Mouse (Mus musculus) limb, embryonic 11.5 days (tissue): ENCODE results near the gene Rae1. TPM values are rescaled to one million over a fixed set of nuclear protein-coding genes. Genes with fewer than 3 reads are reported as not detected.

Experiments used
- ATAC-seq: fragments of 200-750 bp; cut with Nextera tagmentation; 2 replicates; pipeline ENCODE4 v1.8.0; 2017; ENCODE audit warnings: low read depth; ENCODE audit not compliant: insufficient number of reproducible peaks, low FRiP score, low TSS enrichment
- DNase-seq: peaks from one replicate; pipeline ENCODE4 v3.0.0-alpha.2; 2015; ENCODE audit warnings: low spot score
- H3K27ac ChIP-seq: fragments of 300-500 bp; sonication (generic); replicated peaks from 2 replicates; pipeline ENCODE4 v1.5.1; 2014; ENCODE audit warnings: low read depth, mild to moderate bottlenecking, low read length
- H3K27me3 ChIP-seq: fragments of 300-500 bp; sonication (generic); 2 replicates; pipeline ENCODE4 v1.6.1; 2014; ENCODE audit warnings: mild to moderate bottlenecking, low read length, mixed read lengths; ENCODE audit not compliant: control insufficient read depth, insufficient read depth
- H3K36me3 ChIP-seq: fragments of 300-500 bp; sonication (generic); 2 replicates; pipeline ENCODE4 v1.6.1; 2014; ENCODE audit warnings: mild to moderate bottlenecking, low read length, moderate library complexity, mixed read lengths; ENCODE audit not compliant: control insufficient read depth, insufficient read depth
- H3K4me1 ChIP-seq: fragments of 300-500 bp; sonication (generic); 2 replicates; pipeline ENCODE4 v1.6.1; 2014; ENCODE audit warnings: low read length, mixed read lengths; ENCODE audit not compliant: control insufficient read depth, insufficient read depth
- H3K4me2 ChIP-seq: fragments of 300-500 bp; sonication (generic); 2 replicates; pipeline ENCODE4 v1.6.1; 2014; ENCODE audit warnings: low read depth, mild to moderate bottlenecking, moderate library complexity; ENCODE audit not compliant: severe bottlenecking
- H3K4me3 ChIP-seq: fragments of 300-500 bp; sonication (generic); 2 replicates; pipeline ENCODE4 v1.5.1; 2014; ENCODE audit warnings: low read depth, low read length
- H3K9ac ChIP-seq: fragments of 300-500 bp; sonication (generic); 2 replicates; pipeline ENCODE4 v1.6.1; 2014; ENCODE audit warnings: mild to moderate bottlenecking, low read length
- H3K9me3 ChIP-seq: fragments of 300-500 bp; sonication (generic); 2 replicates; pipeline ENCODE4 v1.6.1; 2016; ENCODE audit warnings: low read length; ENCODE audit not compliant: control insufficient read depth
- WGBS: fragments of 180-500 bp; shearing (Covaris S2); extraction: QIAGEN DNeasy Blood & Tissue Kit; methylation state at CpG from one replicate; pipeline ENCODE4 v1.1.7; 2014; 5-methylcytosine and 5-hydroxymethylcytosine counted together
- polyA plus RNA-seq: library from polyadenylated mRNA; unstranded; fragments of >200 nt; fragmentation: Nextera tagmentation; extraction: Ambion mirVana; gene quantifications from 2 replicates; pipeline ENCODE4 v1.2.1, GENCODE M21; 2014

Rae1 gene
- polyA plus RNA-seq, 1 experiment from 2014 or later = 172 TPM

- Histone ChIP-seq H3K27ac (no peak within 1 kb of the TSS), H3K4me2 (peak within 1 kb of the TSS; percentile 67), H3K9ac (peak within 1 kb of the TSS; percentile 40), H3K36me3 (no peaks in the 10 kb centered on the region), H3K4me3 (peak within 1 kb of the TSS; percentile 28), H3K27me3 (no peaks in the 10 kb centered on the region), H3K4me1 (peaks cover 14% of the 10 kb centered on the region), H3K9me3 (no peaks in the 10 kb centered on the region)
- DNase-seq (no peak), ATAC-seq (no peak)
- WGBS = 26% methylated on average over 11 of the region's 11 CpGs
Observed at GRCm38 (mm10) chr2:173020430-173020829, 20.5 kb downstream of the Rae1 start, which contains the start of gene Rbm38. Rbm38 (plus strand) TSS chr2:173020498.

- Histone ChIP-seq H3K9me3 (no peaks in the 10 kb centered on the region), H3K4me1 (peaks cover 20% of the 10 kb centered on the region), H3K9ac (peak overlapping the region; percentile 74), H3K27me3 (no peaks in the 10 kb centered on the region), H3K4me2 (peak overlapping the region; percentile 71), H3K4me3 (peak overlapping the region; percentile 77), H3K36me3 (0 out of 2 replicates have a peak, but pooled peaks cover 2% of the 10 kb centered on the region), H3K27ac (no peak overlapping the region)
- DNase-seq (peak; percentile 95), ATAC-seq (peak; percentile 62)
- WGBS = under 1% methylated on average over 45 of the region's 54 CpGs
Observed at GRCm38 (mm10) chr2:173021633-173022055, 21.7 kb downstream of the Rae1 start.

GRCm38 (mm10) chr2:173022056-173022681, 22.3 kb downstream of the Rae1 start:
- DNase-seq = peak; percentile 73
- Histone ChIP-seq H3K36me3 (peaks cover 2% of the 10 kb centered on the region; the same call in 1 of the 2 replicates), H3K9me3 (no peaks in the 10 kb centered on the region), H3K27me3 (no peaks in the 10 kb centered on the region), H3K4me3 (peak overlapping the region; percentile 77), H3K9ac (peak overlapping the region; percentile 74), H3K27ac (no peak overlapping the region), H3K4me1 (peaks cover 25% of the 10 kb centered on the region), H3K4me2 (peak overlapping the region; percentile 71)
- ATAC-seq = 0 out of 2 replicates have a peak, but pooled peaks have one; percentile 8
- WGBS = under 1% methylated on average over 43 of the region's 51 CpGs

- H3K9me3 ChIP-seq = no peaks in the 10 kb centered on the region
- H3K4me3 ChIP-seq = peak overlapping the region; percentile 77
- WGBS = 38% methylated on average over 10 of the region's 10 CpGs
- peak overlapping the region; percentile 74; the same call in 1 of the 2 replicates for H3K9ac ChIP-seq
- no peaks in the 10 kb centered on the region for H3K27me3 ChIP-seq
- ATAC-seq (no peak), DNase-seq (no peak)
- peaks cover 4% of the 10 kb centered on the region for H3K36me3 ChIP-seq
- peaks cover 26% of the 10 kb centered on the region for H3K4me1 ChIP-seq
- peak overlapping the region; percentile 71 for H3K4me2 ChIP-seq
- H3K27ac ChIP-seq = no peak overlapping the region
Observed at GRCm38 (mm10) chr2:173022813-173023212, 22.9 kb downstream of the Rae1 start.

- Histone ChIP-seq H3K4me3 (peak overlapping the region; percentile 77), H3K4me1 (peaks cover 26% of the 10 kb centered on the region), H3K4me2 (peak overlapping the region; percentile 71), H3K9ac (no peak overlapping the region), H3K9me3 (no peaks in the 10 kb centered on the region), H3K27ac (no peak overlapping the region), H3K27me3 (no peaks in the 10 kb centered on the region), H3K36me3 (peaks cover 6% of the 10 kb centered on the region)
- DNase-seq (no peak), ATAC-seq (no peak)
- 85% methylated on average over 7 of the region's 7 CpGs for WGBS
Observed at GRCm38 (mm10) chr2:173023371-173023851, 23.5 kb downstream of the Rae1 start.

- H3K4me2 ChIP-seq = no peak overlapping the region
- H3K27ac ChIP-seq = no peak overlapping the region
- H3K9ac ChIP-seq = no peak overlapping the region
- H3K36me3 ChIP-seq = peaks cover 8% of the 10 kb centered on the region
- no peak for ATAC-seq
- H3K4me3 ChIP-seq = no peak overlapping the region
- H3K27me3 ChIP-seq = no peaks in the 10 kb centered on the region
- WGBS = 89% methylated on average over 4 of the region's 4 CpGs
- DNase-seq = no peak
- H3K4me1 ChIP-seq = peaks cover 22% of the 10 kb centered on the region
- no peaks in the 10 kb centered on the region for H3K9me3 ChIP-seq
Observed at GRCm38 (mm10) chr2:173023966-173024365, 24.0 kb downstream of the Rae1 start.

GRCm38 (mm10) chr2:173024392-173024791, 24.5 kb downstream of the Rae1 start:
- DNase-seq = no peak
- ATAC-seq = no peak
- Histone ChIP-seq H3K36me3 (peaks cover 10% of the 10 kb centered on the region), H3K27me3 (no peaks in the 10 kb centered on the region), H3K4me2 (0 out of 2 replicates have a peak overlapping the region, but pooled peaks have one; percentile 3), H3K4me3 (no peak overlapping the region), H3K27ac (no peak overlapping the region), H3K9me3 (no peaks in the 10 kb centered on the region), H3K4me1 (peaks cover 18% of the 10 kb centered on the region), H3K9ac (no peak overlapping the region)
- 74% methylated on average over 8 of the region's 8 CpGs for WGBS

GRCm38 (mm10) chr2:173024938-173025337, 25.0 kb downstream of the Rae1 start:
- H3K4me1 ChIP-seq = peaks cover 15% of the 10 kb centered on the region
- 37% methylated on average over 4 of the region's 4 CpGs for WGBS
- no peaks in the 10 kb centered on the region for H3K27me3 ChIP-seq
- no peak for ATAC-seq
- no peak overlapping the region for H3K4me3 ChIP-seq
- H3K9ac ChIP-seq = no peak overlapping the region
- 0 out of 2 replicates have a peak overlapping the region, but pooled peaks have one; percentile 8 for H3K4me2 ChIP-seq
- DNase-seq = no peak
- peaks cover 13% of the 10 kb centered on the region for H3K36me3 ChIP-seq
- no peaks in the 10 kb centered on the region for H3K9me3 ChIP-seq
- no peak overlapping the region for H3K27ac ChIP-seq
